Mouse (Mus musculus): ENCODE data around the gene Mcm10.

GRCm38 (mm10) chr2:5044321-5044720, 31.7 kb upstream of the Mcm10 start:
- TF ChIP-seq POLR2A (IDR thresholded peaks at IDR 0.05; ENCODE audit: control insufficient read depth, low read depth, low read length), result no peak
- TF ChIP-seq CTCF (IDR thresholded peaks at IDR 0.05; ENCODE audit: control insufficient read depth, insufficient read depth, insufficient replicate concordance, low read depth, low read length), result no peak

All from testis, adult 2 months (tissue).